Mouse (Mus musculus) brain, adult 2 months (tissue): Measurements from ENCODE around the gene Sox6.

Experiments
- DNase-seq: peaks from one replicate; pipeline ENCODE4 v3.0.0; 2011; ENCODE audit warnings: low read depth, low spot score

Gene Sox6

DNA sequence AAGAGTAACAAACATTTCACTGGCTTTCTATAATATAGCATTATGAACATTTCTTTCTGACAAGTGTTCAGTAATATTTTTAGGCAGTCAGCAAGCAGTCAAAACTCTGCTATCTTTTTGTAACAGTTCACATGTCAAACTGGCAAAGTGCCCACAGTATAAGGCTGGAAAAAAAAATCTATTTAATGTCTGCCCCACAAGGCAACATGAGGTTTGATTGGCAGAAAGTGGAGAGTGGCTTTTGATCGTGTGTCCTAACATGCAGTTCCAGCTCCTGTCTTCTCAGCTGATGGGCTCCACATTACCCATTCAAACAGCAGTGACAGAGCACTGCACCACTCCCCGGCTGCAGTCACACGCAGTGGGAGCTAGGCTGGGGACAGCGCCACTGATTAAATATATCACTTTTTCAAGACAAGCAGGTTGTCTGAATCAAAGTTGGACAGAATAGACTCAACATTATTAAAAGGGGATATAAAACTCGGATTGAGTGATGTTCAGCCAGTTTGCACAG lies 286.4 kb downstream of the Sox6 start:
- peak; percentile 4 for DNase-seq

DNA sequence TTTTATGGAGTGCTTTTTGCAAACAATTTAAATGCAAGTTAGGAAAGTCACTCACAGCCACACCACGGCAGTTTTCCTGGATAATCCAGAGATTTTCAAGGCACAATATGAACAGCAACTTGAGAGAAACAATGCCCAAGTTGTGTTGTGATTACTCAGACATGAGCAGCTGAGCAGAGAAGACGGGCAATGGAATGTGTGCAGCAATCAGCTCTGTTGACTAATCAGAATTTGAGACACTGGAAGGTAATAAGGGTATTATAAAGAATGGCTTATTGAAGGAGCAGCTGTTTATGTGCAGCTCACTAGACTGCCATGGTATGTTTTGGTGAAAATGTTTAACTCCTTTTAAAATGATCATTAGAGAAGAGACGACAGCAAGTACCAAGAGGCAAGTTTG lies 287.5 kb downstream of the Sox6 start:
- DNase-seq = no peak

DNA sequence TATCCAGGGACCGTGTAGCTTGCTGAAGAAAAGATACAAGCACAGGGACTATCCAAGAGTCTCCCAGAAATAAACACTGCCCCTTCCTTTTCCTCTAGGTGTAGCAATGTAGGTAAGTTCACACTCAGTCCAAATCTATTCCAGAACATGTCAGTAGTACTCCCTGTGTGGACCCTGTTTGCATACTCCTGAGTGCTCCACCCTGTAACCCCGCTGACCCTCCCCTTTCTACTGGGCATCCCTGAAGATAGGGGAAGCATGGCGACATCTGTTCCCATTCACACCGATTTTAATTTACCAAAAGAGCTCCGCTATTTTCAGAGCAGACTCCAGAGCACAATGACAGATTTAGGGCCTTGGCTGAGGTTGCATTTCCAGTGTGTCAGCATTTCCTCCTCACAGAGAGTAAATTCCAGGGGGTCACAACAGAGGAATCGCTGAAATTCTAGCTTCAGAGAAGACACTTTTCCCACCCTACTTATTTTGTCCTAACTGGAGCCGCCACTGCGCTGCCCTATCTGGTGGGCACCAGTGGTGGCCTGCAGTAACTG lies 288.2 kb downstream of the Sox6 start:
- no peak for DNase-seq

DNA sequence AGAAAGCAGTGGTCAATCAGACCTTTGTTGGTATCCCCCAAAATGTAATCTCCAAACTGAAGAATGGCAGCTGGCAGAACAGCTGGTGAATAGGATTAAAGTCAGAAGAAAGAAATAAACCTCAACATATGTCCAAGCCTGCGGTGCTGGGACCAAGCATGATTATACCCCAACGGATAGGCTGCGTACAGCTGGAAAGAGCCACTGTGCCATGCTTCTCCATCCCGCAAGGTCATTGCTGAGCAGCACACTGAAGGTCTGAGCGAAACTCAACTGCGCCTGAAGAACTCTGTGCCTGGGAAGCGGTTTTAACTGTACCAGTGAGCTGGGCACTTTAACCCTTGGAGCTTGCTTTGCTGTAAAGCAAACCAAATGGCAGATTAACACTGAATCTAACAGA lies 291.1 kb downstream of the Sox6 start:
- DNase-seq = no peak

DNA sequence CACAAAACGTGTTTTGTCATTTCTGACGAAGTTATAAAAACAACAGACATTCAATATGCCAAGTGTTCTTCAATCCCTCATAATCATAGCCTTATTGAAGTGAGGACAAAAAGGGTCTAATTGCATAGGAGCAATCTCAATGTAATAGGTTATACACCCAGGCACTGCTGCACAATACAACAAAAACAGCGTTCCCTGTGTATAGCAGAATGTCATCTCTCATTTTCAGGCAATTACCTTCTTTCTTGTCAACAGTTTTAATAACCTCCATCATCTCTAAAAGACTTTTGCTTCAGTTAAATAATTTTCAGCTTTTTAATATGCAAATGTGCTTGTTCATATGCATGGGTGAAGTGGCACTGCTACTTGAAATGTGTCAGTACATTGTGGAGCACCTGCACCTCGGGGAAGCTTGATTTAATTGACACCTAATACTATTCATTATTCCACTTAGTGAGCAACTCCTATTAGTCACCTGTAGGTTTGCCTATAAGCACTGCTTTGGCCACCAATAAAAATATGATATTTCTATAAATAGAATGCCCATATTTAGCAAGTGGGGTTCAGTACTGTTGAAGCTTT lies 292.8 kb downstream of the Sox6 start:
- no peak for DNase-seq

DNA sequence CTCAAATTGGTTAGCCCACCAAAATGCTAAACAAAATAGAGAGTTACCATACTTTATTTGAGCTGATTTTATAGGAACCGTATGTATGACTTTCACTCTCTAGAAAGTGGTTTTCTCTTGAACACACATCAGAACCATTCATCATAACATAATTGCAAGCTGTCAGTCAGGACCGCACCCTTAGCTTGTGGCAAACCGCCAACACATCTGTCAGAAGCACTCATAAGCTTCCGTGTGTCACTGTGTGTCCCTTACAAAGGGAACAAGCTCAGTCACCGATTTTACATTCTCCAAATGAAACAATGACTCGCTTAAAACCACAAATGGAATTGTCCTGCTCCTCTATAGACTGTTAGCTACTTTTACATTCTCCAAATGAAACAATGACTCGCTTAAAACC lies 304.5 kb downstream of the Sox6 start:
- no peak for DNase-seq

DNA sequence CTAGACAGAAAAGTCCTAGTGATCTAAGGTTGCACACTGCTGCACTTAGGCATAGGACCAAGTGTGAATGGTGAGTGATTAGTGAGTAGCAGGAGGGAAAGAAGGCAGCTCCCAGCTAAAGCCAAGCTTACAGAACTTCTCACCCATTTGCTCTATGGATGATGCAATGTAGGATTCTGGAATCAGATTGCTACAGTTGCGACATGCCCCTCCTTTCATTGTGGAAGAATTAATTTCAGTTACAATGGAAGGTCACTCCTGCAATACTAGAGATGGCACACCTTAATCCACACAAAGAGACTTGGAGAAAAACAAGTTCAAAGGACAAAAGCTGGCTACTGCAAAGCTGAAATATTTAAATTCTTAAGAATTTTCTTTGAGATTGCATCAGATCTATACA lies 305.8 kb downstream of the Sox6 start:
- DNase-seq = no peak

DNA sequence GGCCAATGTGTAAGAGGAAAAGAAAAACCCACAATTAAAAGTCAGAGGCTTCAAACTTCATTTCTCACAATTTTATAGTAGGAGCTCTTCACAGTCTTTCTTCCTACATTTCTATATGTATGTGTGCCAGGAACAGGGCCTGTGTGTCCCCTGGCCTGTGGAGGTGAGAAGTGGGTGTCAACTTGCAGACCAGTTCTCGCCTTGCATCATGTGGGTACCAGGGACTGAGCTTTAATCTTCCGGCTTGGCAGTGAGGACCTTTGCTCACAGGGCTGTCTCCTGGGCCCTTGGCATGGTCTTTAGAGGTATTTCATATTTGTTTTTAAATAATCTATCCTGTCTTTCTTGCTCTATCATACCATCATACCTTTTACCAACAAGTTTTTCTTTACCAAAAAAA lies 311.8 kb downstream of the Sox6 start:
- DNase-seq = no peak

DNA sequence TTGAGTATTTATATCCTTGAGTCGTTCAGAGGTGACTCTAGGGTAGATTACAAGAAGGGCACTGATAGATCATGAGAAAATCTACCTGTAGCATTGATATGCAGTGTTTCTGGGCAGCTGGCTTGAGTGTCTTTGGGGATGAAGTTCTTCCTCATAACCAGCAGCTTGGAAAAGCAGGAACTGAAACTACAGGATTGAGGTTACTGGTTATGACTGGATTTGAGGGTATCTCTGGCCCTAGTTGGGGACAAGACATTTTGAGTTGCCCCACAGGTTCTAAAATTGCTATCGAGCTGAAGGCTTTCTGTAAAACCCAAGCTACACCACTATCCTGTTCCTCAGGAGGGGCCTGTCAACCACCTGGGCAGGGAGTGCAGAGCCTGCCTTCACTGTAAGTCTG lies 314.2 kb downstream of the Sox6 start:
- DNase-seq = no peak

DNA sequence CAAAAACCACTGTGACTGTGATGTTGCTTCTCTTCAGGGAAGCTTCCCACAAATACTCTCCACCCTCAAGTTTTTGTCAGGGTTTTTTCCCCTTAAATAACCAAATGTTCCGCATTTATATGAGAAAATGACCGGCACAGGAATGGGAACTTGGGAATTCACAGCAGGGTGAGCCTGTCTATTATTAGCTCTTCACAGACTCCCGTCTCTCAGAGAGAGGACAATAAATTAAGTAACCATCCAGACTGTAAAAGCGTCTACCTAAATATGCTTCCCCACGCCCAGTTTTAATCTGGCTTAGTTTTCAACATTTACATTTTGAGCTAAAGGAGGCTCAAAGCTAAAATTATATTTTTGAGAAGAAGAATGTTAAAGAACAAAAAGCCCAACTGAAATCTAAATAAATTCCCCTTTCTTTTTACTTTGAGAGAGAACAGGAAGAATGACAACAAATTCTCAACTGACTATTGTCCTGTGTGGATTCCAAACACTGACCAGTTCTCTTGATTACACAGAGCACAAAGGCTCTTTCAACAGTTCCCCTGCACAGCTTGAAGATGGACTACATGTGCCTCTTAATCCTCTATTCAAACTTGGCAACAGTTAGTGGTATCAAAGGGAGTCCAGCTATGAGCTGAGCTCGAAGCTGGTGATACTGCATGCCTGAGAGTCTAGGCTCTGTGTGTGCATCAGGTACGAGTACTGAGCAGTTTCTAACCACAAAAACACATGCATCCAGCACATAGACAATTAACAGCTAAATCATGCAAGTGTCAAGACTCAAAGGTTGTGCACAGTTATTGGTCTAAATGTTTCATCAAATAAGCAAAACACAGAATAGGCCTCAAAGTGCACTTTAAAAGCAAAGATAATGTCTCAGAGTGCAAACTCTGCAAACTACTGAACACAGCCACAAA lies 316.7 kb downstream of the Sox6 start:
- peak; percentile 47 for DNase-seq

DNA sequence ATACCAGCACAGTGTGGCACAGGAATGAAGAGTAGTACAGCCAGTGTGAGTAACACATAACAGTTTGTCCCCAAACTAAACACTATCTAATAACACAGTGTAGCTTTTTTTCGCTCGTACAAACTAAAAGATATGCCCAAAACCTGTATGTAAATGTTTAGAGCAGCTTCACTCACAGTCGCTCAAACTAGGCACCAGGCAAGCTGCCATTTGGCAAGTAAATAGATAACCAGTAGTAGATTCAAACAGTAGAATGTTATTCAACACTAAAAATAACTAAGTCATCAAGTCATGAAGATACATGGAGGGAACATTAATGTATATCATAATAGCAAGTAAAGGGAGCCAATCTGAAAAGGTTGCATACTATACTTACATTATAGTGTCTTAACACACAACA lies 318.8 kb downstream of the Sox6 start:
- no peak for DNase-seq

DNA sequence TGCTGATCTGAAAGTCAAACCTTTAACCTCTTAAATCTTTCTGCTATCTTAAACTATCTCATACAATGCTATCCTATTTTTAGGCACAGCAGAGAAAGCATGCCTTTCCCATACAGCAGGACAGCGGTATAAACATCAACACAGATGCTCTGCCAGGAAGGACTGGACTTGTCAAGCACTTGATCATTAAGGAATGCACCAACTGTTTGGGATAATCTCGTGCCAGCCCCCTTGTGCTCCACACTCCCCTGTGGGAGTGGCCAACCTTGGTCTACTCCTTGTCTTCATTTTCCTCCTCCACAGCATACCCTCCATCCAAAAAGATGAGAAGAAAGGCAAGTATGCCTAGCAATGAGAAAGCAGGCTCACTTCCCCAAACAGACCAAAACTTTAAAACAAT lies 332.5 kb downstream of the Sox6 start:
- no peak for DNase-seq

DNA sequence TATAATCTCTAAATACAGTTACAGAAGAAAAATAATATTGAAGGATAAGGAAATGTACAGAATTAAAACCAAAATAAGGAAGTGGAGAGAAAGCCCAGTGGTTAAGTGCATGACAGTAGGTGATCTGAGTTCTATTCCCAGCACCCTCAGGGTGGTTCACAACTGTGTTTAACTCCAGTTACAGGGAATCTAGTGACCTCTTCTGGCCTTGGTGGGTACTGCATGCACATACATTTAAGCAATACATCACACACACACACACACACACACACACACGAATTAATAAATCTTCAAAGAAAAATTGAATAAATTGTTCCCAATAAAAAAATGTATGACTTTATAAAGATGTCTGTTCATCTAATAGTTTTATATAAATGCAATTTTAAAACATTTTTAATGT lies 340.5 kb downstream of the Sox6 start:
- no peak for DNase-seq

DNA sequence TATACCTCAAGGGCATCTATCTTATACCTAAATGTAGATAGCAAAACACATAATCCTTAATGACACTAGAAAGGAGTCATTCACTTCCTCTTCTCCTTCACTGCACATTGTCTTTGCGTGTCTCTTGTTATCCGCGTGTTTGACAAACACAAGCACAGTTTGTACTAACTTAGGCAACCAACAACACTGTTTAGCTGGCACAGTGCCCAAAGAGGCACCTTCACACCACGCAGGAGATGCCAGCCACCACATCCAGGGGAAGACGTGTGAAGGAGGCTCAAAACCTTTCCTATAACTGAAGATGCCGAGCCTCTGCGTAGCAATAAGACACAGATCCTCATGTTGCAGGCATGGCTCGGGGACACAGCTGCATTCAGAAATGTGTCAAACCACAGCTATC lies 345.4 kb downstream of the Sox6 start:
- no peak for DNase-seq

DNA sequence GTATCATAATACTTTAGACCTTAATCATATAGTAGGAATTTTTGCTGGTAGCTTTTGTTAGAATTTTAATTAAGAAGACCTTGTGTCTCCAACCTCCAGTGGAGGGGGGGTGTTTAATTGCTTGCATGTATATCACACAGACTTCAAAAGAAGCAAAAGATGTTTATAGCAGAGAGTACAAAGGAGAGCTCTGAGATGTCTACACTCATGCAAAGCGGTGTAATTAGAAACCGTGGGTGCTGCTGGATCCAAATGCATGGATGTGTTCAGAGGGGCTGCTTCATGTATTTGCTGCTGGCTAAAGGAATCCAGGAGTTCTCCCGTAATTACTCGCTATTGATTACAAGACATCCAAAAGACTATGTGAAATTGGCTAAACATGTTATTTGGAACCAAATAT lies 347.5 kb downstream of the Sox6 start:
- DNase-seq = no peak

DNA sequence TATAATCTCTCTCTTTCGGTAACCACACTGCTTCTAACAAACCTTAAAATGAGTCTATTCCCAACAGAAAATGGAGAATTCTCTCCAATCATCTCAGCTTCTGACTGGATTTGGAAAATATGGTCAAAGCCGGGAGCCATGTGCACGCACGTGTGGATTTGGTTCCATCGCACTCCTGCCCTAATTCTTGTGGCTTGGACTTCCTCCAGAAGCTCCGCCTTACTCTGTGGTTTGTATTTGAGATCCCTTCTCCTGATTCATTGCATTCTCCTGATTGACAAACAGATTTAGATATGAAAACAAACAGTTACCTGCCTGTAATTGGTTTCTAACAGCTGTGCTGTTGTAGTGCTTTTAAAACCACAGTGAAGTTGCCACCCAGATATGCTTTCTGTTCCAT lies 351.9 kb downstream of the Sox6 start:
- no peak for DNase-seq

DNA sequence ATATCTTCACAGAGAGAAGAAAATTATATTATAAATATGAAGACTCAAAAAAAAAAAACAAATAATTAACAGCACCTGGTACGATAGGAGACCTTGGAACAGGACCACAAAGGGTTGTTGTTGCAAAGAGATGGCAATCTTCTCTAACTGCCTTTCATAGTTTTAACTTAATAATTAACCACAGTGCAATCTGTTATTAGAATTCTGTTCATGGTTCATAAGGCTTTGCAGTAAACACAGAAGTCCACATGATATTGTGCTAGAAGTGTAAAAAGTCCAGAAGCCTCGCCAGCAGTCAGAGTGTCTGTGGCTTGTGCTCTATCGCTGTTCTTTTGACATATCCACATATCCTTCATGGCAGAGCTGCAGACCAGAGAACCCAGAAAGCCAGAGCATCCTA lies 354.5 kb downstream of the Sox6 start:
- no peak for DNase-seq

DNA sequence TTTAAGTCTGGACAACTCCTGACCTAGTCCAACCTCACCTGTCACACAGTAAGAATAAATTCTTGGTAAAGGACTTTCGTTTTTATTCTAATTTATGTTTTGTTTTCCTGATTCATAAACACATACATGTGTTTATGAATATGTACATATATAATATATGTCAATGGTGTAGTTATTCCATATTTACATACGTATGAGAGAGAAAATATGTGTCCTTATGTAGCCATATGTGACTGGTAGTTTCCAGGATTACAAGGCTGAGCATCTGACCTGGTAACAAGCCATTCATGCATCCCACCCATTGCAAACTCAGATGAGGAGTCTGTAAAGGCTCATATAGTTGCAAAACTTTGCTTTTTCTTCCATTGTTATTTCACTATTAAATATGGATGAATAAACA lies 366.8 kb downstream of the Sox6 start:
- no peak for DNase-seq

DNA sequence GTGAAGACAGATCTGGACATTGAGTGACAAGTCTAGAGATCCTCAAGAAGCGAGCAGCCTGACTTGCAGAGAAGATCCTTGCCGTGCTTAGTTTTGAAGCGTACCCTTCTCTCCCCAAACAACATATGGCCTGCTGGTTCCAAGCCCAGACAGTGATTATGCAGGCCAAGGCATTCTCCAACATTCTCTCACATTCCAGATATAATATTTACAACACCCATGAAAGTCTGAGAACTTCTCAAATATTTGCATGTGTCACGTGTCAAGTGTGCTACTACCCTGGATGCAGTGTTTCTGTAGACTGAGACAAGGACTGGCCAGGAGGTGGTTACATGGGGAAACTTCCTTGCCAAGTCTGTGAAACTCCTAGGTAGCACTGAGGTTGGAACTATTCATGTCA lies 367.3 kb downstream of the Sox6 start:
- peak; percentile 37 for DNase-seq

DNA sequence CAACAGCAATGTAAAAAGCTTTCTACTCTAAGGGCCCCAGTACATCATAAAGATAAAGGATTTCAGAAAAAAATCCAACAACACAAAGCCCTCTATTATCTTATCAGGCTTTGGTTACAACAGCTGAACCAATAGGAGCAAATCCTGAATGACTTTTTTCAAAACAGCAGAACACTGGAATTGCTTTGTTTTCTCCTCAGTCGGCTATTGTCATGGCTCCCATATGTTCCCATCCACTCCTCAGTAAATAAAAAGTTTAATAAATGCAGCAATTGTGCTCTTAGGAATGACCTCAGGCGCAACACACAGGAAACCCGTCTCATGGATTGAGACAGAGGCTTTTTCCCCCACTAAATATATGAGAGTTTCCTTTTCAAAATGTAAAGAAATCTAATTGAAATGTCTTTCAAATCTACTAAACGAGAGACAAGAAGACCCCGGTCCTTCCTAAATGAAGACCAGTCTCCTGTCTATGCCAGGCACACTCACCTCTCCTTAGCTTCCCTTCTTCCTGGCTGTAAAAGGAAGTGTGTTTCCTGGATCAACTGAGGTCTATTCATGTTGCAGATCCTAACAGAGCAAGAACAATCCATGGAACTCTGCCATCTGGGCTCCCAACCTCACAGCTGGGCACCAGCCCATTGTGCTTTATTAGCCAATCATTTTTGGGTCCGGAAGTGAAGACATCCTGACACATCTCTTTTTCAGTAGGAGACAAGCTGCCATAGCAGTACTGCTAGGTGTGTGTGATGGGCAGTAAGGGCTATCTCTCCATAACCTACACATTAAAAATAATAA lies 369.2 kb downstream of the Sox6 start:
- peak; percentile 69 for DNase-seq

DNA sequence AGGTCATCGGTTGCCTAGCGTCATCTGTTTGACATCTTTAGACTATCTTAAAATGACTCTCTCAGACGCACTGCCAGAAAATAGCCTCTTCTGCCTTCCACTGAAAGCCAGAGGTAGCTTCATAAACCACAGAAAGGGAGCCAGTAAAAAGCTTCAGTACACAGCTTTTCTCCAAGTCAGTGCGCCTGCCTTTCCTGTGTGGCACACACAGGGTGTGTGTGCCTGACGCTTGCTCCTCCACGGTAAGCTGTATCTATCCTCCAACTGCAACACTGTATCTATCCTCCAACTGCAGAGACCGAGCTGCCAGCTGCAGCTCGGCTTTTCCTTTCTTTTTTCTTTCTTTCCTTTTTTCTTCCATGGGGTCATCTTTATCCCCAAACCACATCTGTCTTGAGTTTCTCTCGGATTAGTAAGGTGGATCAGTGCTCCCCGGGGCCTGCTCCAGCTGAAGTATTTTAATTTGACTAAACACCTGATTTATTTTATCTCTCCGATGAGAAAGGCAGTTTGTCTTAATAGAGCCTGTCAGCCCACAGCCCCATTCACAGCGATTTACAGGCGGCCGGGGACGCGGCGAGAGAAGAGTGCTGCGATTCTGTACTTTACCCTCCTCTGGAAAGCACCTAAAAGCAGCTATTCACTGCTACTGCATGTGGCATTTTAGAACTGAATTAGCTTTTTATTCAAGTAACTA lies 371.8 kb downstream of the Sox6 start:
- peak; percentile 20 for DNase-seq
